Mouse (Mus musculus) spleen, adult 12 weeks (tissue): ENCODE data around the gene Lsm2.

Experiments used
- DNase-seq: peaks from one replicate; pipeline ENCODE4 v3.0.0; 2022; ENCODE audit warnings: low spot score

Lsm2 gene

DNA sequence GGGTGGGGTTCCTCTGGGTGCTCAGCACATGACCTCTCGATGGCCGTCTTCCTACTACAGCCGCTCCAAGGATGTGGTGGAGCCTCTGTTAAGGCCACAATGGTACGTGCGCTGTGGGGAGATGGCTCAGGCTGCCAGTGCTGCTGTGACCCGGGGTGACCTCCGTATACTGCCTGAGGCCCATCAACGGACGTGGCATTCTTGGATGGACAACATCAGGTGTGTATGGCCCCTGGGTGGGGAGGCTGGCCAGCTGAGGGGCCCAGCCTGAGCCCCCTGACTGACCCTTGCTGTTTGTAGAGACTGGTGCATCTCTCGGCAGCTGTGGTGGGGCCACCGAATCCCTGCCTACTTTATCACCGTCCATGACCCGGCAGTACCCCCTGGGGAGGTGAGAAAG lies 30.8 kb downstream of the Lsm2 start:
- no peak for DNase-seq

DNA sequence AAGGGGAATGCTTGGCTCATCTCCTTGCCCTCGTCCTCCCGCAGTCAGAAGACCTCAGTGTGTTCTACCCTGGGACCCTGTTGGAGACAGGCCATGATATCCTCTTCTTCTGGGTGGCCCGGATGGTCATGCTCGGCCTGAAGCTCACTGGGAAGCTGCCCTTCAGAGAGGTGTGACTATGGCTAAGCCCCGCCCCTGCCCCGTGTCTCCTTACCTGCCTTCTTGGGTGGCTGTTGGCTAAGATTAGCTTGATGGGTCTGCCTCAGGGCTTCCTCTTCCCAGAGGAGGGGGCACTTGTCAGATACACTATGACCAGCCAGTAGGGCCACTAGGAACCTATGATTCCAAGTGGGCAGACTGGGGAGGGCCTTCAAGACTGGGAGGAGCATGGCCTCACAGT lies 31.6 kb downstream of the Lsm2 start:
- no peak for DNase-seq

DNA sequence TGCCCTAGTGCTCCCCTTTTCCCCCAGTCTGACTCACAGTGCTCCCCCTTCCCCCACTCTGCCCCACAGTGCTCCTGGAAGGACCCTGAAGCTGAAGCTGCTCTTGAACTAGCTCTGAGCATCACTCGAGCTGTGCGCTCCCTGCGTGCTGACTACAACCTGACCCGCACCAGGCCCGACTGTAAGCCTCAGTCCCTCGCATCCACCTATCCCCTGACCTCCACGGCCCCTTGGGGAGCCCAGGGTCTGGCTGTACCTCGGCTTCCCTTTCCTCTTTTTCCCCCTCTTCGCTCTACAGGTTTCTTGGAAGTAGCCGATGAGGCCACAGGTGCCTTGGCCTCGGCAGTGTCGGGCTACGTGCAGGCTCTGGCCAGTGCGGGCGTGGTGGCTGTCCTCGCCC lies 33.6 kb downstream of the Lsm2 start:
- no peak for DNase-seq

DNA sequence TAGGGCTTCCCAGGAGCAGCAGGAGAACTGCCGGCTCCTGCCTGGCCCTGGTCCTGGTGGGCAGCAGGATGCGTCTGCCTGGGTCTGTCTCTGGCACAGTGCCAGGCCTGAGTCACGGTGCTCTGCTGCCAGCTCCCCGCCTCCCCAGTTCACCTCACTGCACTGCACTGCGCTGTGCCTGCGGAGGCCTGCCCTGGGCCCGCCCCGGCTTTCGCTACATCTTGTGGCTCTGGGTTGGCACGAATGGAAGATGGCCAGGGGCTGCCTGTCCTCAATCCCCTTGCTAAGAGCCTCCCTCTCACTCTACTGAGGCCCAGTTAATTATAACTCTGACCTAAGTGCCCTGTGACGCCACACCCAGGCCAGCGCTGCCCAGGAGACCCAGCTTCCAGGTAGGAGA lies 34.7 kb downstream of the Lsm2 start, which contains the start of gene Vwa7:
Vwa7 (plus strand) TSS at position 204 of the 400 bp plus-strand sequence.
- DNase-seq, result no peak

DNA sequence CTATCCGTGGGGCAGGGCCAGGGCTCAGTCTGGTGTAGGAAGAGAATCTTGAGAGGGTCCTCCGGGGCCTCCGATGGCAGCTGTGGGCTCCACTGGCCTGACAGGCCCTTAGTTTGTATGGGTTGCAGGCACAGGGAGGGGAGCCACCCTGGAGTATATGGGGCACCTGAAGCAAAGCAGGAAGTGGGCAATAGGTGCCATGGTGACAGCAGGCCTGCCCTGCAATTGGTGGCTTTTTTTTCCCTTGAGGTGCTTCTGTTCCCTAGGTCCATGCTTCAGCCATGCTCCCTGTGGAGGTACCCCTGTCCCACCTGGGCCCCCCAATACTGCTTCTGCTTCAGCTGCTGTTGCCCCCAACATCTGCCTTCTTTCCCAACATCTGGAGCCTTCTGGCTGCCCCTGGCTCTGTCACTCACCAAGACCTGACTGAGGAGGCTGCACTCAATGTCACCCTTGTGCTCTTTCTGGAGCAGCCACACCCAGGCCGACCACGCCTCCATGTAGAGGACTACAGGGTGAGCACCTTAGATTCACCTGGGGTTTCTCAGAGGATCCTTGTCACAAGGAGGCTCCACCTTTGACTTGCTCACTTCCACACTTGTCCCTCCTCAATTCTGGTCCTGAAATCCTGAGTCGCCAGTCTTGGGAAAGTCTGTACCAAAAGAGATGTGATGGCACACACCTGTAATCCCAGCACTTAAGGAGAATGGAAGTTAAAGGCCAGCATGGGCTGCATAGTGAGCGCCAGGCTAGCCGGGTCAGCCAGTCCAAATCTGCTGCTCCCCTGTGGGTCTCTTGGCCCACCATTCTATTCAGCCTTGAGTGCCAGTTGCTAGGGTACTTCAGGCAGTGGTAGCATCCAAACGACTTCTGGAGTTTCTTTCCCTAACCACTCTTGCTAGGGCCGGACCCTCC lies 35.4 kb downstream of the Lsm2 start:
- no peak for DNase-seq

DNA sequence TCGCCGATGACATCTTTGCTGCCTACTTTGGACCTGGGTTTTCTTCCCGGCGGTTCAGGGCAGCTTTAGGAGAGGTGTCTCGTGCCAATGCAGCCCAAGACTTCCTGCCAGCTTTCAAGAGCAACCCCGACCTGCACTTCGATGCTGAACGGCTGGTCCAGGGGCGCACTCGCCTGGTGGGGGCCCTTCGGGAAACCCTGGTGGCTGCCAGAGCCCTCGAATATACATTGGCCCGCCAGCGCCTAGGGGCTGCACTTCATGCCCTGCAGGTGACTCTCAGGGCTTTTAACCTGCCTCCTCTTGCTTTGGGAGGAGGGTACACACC lies 36.0 kb downstream of the Lsm2 start:
- DNase-seq, result no peak

DNA sequence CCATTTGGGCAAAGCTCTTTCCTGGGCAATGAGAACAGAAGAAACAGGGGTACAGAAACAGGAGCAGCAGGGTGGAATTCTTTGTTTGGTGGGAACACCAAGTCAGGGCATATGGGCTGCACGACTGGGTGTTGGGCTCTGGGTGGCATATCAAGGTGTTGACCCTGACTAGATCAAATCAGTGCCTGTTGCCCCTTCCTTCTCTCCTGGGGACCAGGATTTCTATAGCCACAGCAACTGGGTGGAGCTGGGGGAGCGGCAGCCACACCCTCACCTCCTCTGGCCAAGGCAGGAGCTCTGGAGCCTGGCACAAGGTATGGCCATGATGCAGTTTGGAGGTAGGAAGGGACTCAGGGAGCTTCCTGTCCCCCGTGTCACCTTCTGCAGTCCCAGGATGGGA lies 36.5 kb downstream of the Lsm2 start:
- no peak for DNase-seq

DNA sequence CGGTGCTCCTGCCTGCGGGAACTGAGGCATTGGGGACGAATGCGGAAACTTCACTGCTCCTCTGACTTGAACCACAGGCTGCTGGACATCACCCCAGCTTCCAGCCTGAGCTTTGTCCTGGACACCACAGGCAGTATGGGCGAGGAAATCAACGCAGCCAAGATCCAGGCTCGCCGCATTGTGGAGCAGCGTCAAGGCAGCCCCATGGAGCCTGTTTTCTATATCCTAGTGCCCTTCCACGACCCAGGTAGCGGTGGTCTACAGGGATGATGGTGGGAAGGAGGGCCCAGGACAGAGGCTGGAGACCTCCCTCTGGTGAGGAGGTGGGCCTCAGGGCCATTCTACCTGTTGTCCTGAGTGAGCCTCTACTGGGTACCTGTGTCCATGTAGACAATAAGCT lies 38.2 kb downstream of the Lsm2 start:
- DNase-seq, result no peak

DNA sequence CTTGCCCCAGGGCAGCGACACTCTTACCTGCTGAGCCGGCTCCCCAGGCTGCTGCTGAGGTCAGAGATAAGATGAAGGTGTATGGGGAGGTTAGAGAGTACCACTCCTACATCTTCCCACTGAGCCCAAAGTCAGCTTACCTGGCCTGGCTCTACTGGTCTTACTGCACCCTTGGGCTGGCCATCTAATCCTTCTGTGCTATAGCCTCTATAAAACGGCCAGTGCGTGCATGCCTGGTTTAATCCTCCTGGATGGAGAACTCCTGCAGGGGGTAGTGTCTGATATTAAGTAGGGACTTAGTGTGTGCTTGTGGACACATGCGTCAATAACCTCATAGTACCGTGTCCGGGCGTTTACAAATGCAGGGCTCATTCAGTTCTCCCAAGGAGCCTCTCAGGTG lies 38.9 kb downstream of the Lsm2 start:
- DNase-seq, result no peak

DNA sequence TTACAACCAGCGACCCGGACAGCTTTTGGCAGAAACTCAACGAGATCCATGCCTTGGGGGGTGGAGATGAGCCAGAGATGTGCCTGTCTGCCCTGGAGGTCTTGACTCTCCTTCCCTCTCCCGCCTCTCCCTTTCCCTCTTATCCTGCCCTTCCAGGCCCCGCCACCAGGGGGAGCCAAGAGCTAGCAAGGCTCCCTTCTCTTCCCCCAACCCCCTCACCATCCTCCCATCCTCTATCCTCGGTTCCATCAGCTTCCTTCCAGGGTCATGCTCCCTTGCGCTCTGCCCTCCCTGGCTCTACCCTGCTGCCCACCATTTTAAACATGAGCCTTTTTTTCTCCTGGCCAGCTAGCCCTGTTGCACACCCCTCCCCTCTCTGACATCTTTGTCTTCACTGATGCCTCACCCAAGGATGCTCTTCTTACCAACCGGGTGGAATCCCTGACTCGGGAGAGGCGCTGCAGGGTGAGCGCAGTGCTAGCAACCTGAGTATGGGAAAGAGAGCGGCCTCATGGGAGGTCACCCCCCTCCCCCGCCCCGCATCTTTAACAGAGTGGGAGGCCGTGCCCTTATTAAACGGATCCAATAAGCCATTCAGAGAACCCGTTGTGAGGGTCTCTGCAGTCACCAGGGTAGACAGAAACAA lies 39.6 kb downstream of the Lsm2 start:
- peak; percentile 79 for DNase-seq

DNA sequence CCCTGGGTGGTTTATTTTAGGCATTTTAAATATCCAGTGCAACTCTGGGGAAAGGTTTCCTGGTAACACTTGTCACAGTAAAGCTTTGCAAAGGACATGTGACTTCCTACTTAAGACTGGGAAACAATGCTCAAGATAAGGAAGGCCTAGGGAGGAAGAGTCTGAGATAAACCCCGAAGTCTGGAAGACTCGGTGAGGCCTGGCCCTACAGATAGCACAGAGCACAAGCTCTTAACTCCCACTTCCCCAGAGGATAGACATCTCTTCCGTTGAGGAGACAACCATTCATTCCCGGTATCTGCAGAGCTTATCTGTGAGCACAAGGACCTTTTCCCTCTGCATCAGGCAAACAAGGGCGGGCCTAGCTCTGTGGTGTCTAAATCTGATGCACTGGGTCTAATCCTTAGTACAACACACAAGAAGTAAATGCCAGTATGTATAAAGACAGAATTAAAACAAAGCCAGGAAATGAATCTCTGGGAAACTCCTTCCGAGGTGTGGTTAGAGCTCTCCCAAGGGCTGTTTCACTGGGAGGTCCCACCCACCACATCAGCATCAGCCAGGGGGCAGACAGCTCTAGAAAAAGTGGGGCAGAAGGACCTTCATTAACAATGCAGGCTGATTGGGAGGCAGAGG lies 40.3 kb downstream of the Lsm2 start:
- no peak for DNase-seq

DNA sequence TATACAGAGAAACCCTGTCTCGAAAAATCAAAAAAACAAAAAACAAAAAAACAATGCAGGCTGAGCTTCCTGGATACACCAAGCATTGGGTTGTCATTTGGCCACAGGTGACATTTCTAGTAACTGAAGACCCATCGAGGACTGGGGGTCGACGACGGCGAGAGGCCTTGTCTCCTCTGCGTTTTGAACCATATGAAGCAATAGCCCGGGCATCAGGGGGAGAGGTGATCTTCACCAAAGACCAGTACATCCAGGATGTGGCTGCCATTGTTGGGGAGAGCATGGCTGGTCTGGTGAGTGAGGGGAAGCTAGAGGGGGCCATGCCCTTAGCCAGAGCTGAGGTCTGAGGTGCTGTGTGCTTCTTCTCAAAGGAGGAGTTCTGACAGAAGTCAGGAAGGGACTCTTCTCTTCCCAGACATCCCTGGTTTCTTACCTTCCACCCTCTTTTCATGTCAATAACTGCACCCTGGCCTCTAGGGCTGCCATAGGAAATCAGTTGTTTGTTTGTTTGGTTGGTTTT lies 40.9 kb downstream of the Lsm2 start:
- DNase-seq, result no peak

DNA sequence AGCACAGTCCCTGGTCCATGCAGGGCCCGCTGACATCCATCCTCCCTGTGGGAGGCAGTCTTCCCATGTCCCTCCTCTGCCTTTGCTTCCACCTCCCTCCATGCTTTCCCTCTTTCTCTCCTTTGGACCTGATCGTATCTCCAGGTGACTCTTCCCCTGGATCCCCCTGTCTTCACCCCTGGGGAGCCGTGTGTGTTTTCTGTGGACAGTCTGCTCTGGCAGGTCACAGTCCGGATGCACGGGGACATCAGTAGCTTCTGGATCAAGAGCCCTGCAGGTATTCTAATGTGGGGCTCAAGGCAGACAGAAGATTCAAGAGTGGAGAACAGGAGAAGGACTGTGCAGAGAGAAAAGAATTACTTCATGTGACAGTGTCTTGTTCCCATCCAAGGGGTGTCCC lies 41.6 kb downstream of the Lsm2 start:
- DNase-seq, result no peak

DNA sequence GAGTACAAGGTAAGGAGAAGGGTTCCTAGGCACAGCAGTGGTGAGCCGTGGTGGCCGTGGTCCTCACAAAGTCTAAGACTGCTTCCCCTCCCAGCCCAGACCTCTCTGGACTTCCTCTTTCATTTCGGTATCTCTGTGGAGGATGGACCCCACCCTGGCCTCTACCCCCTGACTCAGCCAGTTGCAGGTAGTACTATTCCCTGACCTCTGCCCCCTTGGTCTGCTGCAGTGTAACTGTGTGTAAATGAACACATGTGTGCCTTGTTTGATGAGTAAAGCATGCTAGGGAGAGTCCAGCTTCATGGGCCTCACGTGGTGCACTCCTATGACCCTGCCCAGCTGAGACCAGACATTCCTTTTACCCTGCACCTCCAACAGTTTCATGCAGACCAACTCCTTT lies 42.1 kb downstream of the Lsm2 start:
- no peak for DNase-seq

DNA sequence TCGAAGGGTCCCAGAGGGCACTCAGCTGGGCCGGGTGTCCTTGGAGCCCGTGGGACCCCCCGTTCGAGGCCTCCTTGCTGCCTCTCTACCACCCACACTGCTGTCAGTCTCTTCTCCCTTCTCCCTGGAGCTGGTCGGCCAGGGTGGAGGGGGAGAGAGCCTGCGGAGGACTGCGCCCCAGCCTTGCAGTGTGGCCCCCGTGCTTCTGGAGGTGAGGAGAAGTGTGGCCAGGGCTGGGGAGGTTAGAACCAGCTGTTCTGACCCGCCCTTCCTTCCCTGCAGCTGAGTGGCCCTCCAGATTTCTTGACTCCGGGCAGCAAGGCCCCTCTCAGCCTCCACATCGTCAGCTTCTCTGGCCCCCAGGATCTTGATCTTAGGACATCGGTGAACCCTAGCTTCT lies 42.6 kb downstream of the Lsm2 start:
- DNase-seq, result no peak

DNA sequence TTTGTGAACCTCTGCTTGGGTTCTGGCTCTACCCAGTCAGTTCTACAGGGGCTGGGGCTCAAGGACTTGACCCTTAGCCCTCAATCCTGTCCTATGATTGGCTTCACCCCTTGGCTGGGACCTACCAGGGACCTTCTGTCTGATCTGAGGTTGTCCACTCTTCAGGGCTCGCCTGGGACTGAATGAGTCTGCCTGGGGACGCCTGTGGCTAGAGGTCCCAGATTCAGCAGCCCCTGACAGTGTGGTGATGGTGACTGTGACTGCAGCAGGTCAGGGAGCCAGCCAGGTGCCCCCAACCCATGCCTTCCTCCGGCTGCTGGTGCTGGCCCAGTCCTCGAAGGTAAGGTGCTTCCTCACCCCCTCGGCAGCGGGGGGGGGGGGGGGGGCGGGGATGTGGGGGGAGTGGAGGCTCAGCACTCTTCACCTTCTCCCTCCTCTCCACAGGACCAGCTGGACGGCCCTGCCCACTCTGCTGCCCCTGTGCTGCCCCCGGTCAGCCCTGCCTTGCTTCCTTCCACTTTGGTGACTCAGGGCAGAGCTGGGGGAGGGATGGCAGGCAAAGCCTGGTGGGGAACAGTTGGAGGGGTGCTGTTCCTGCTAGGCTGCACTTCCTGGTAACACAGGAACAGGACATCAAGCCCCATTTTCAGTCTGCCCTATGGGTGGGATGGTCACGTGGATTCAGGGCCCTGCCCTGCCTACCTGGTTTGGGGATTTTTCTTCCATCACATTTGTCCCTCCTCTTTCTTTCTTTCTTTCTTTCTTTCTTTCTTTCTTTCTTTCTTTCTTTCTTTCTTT lies 43.2 kb downstream of the Lsm2 start:
- no peak for DNase-seq

DNA sequence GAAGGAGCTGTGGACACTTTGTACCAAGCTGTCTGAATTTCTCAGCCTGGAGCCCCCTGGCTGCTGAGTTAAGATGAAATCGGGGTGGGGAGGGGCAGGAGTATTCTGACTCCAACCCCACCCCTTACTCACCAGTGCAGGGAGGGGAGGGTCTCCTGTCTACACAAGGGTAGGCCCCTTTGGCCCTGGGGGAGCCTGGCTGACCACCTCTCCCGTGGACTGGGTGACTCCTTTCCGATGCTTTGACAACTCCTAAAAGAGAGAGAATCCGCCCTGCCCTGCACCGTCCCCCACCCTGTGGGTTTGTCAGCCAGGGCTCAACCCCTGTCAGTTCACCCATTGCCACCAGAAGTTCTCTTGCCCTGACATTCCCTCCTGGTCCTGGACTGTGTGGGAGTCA lies 44.5 kb downstream of the Lsm2 start:
- no peak for DNase-seq

DNA sequence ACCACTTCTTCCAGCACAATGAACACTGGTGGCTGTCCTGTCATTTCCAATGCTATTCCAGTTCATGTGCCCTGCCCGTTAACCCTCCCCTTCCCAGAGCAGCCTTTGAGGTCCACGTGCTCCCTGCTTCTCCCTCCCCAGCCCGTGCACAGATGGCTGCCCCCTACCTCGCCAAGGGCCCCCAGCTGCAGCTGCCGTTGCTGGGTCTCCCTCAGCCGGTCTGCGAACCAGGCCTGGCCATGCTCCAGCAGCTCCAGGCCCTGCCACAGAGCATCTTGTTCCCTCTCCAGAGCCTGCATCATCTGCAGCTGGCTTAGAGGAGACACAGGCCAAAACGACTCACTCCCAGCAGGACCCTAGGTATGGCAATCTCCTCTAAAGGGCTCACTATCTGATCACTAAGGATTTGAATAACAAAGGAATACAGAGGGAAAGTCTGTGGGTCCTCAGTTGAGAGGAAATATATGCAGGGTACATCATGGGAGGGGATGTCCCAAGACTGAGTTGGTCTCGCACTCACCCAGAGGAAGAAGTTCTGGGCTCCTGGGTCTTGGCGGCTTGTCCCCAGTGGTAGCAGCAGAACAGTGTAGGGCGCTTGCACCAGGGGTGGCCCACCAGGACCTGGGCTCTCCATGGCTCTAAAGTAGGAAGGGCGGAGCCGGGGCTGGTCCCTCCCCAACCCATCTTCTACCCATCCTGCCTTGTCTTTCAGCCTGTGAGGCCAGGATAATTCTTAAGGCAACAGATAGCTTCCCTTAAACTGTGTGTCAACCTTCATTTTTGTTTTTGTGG lies 45.8 kb downstream of the Lsm2 start, which contains the start of gene Sapcd1:
Sapcd1 (minus strand) TSS at position 740 of the 792 bp plus-strand sequence.
- DNase-seq, result no peak

DNA sequence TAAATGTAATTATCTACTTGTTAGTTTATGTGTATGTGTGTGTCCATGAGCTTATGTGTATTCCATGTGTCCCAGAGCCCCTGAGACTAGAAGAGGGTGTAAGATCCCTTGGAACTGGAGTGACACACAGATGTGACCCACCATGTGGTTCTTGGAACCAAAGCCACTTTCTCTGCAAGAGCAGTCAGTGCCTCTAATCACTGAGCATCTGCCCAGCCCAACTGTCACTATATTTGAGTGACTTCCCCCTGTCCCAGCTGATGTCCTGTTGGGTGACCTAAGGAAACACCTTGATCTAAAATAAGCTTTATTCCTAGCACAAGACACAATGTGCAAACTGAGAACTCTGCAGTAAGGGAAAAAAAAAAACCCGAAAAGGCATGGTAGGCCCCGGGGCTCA lies 46.7 kb downstream of the Lsm2 start:
- no peak for DNase-seq

DNA sequence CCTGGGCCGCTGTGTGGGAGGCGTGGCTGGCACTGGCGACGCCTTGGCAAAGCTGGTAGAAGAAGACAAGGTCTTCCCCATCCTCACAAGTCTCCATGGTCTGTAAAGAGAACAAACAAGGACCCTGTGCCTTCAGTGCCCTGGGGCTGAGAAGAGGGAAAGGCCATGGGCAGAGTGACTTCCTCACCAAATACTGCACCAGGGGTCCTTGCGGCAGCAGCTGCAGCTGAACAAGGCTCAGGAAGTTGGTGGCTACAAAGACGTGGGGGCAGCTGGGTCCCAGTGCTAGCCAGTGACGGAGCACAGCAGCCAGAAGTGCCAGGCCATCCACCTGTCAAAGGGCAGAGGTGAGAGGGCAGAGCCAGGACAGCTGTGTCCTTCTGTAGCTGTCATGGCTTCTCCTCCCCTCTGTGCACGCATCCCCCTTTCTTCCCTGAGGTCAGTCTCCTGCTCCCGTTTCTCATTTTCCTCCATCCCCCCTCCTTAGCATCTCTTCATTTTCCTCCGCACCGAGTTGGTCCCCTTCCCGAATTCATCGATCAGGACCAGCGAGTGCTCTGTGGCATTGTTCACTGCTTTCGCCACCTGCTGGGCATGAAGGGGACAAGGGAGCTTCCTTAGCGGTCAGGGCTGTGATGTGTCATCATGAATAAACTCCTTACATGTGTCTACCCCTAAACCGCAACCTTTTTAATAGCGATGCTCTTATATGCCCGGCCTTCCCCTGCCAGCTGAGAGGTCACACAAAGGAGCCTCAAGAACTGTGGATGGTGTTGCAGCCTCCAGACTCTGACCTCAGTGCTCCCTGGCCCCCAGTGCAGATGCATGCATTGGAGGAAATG lies 48.2 kb downstream of the Lsm2 start:
- no peak for DNase-seq
